Mouse (Mus musculus) spleen, adult 18-20 months (tissue): Measurements from ENCODE around the gene Opa1.

Experiments
- DNase-seq, 2 experiments: peaks; one replicate each; pipeline ENCODE4 v3.0.0; 2022; ENCODE audit warnings: mixed read lengths in 2 of 2

The Opa1 gene

DNA sequence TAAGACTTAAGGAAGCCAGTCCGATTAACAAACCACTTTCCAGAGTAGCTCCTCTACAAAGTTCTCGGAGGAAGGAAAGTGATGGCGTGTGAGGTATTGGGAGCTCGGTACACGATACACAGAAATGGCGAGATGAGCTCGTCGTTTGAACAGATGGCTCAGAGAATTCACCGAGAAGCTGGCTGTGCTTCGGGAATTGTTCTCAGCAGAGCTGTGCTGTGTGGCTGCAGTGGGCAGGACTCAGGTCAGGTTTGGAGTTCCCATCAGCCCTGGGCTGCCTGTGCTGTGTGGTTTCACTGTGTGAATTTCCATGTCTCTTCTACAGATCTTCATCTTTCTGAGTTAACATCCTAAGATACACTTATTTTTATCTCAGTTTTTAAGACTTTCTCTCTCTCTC, 77.8 kb downstream of the Opa1 start:
- no peak for DNase-seq

DNA sequence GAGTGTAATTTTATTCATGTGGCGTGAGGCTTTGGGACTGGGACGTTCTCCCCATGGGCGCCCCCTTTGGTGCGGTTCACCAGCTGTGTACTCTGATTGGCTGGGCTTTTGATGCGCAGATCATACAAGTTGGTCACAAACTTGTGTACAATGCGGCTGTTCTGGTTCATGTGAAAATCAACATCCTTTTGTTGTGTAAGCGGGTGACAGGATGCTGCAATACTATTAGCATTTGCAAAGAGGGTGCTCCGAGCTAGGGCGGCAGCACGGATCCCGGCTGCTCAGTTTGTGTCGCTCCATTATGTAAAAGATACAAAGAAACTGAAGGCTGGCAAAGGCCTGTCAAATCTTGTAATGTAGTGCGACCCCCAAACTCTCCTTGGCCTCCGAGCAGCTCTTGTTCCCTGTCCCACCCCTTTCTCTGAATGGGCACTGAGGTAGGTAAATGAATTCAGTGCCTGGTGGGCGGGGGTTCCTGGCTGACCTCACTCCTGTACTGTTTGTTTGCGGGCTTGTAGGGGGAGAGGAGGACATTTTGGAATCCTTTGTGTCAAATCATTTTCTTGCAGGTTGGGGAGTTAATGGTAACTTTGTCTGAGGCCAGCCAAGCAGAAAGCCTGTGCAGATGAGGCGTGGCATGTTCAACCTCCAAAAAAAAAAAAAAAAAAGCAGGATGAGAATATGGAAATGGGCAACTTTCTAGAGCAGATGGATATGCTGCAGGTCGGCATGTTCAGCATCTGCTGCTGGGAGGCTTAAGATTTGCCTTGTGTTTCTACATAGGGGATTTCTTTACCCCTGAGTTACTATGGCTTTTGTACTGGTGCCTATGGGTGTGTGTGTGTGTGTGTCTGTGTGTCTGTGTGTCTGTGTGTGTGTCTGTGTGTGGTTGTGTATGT, 78.8 kb downstream of the Opa1 start:
- no peak for DNase-seq

DNA sequence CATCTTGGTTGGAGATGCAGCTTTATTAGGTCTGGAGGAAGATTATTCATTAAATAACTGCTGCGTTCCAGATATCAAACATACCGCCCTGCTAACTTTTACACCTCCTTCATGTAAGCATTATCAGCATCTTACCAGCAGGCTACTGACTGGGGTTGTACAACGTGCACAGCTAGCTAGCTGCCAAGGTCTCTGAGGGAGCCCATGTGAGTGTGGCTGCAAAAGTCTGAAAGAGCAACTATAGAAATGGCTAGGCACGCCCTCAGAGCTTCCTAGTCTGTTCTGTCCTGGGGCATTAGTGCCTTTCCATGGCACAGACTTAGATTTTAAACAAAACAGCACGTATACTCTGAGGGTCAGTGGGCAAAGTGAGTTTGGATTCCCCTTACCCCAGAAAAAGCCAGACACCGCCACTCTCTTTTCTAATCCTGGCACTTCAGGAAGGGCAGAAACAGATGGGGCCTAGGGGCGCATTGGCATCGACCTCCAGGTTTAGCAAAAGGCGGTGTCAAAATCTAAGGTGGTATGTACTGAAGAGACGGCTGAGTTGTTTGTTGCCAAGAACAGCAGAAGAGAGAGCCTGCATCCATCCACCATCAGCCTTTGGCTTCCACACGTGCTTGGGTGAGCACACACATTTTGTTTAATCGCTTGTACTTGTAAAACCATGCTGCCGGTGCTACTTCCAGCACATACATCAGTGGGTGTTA, 80.1 kb downstream of the Opa1 start:
- no peak for DNase-seq

DNA sequence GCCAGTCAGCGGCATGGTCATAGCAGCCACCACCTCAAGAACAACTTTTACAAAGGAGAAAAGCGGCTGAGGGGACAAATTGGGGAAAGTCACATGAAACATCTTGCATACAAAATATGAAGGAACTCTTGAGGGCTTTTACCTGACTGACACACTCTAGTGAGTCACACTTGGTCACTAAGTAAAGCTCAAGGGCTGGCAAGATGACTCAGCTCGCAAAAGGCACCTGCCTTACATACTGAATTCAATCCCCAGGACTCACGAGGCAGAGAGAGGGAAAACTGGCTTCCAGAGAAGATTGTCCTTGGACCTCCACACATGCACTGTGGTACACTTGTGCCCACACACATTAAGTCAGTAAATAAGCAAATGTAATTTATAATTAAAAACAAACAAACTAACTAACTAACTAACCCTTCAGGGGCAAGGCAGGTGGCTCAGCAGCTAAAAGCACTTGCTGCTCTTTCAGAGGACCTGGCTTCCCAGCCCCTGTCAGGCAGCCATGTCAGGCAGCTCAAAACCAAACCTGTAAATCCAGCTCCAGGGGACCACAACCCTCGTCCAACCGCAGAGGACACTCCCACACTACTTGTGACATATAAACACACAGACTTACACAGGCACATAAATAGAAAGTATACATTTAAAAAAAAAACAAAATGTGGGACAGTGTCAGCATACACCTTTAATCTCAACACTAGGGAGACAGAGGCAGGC, 84.1 kb downstream of the Opa1 start:
- DNase-seq = no peak

DNA sequence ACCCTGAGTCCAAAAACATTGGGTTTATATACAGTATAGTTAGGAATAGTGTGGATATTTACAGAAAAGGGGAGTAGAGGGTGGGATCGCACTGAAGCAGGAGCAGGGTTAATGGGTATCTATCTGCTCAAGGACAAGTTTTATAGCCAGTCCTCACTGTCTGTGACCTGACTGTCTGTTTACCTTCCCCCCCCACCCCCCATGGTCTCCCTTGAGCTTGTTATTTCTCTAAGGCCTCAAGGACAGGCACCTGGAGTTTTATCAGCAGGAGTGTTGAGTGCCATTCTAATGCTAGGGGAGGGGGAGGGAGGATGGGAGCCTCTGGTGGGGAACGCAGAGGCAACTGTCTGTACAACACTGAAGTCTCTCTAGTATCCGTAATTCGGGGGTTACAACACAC, 85.3 kb downstream of the Opa1 start:
- no peak for DNase-seq

DNA sequence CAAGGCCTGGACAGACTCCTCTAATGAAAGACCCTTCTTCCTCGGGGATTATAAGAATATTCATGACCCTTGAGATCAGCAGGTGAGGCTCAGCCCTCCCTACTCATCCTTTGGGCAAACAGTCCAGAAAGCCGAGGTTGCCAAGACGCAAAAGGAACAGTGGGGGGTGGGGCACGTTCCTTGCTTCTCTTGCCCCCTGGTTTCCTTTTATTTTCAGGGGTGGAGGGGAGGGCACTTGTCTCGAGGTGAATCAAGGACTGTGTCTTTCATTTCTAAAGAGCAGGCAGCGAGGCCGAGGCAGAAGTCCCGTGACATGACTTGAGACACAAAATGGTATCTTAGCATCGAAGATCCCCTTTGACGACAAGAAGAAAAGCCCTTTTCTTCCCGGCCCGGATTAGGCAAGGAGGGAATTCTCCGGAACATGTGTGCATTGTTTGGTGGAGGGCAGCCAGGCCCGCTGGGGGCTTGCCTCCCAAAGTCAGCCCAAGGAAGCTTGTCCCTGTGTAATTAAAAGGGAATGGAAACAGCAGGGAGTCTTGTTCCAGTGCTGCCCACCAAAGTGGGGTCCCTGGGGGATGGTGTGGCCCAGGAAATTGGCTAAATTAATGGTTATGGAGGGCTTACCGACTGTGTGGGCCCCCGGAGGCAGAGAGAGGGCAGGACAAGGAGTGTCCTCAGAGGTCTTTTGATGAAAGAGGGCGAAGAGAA, 88.0 kb downstream of the Opa1 start:
- no peak for DNase-seq

- no peak for DNase-seq
Measured at GRCm38 (mm10) chr16:29667702-29668061, 88.5 kb downstream of the Opa1 start.

- DNase-seq = no peak
Measured at GRCm38 (mm10) chr16:29668451-29668850, 89.3 kb downstream of the Opa1 start.

DNA sequence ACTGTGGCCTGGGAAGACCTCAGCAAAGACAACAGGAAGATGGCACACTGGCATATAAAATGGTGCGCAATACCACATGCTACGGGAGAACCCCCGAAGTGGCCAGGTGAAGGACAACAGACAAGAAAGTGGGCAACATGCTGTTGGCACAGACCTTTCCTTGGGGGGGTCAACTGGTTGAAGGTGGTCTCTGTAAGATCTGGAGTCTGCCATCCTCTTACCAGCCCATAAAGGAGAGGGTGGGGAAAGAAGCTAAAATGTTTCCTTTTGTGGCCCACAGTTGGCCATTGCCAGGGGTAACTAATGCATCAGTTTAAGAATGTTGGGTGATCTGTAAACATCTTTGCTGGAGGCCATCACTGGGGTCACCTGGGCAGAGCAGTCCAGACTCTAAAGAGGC, 91.7 kb downstream of the Opa1 start:
- no peak for DNase-seq

DNA sequence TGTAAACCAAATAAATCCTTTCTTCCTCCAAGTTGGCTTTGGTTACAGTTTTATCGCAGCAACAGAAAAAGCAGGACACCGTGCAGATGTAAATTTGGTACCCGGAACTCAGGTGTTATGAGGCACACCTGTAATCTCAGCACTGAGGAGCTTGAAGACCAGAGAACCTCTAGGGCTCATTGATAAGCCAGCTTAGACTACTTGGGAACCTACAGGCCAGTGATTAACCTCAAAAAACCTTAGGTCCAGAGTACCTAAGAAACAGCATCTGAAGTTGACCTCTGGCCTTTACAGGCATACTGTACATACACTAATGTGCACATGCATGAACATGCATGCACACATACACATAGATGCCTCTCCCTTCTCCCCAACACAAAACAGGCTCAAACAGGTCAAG, 94.1 kb downstream of the Opa1 start:
- DNase-seq = no peak

DNA sequence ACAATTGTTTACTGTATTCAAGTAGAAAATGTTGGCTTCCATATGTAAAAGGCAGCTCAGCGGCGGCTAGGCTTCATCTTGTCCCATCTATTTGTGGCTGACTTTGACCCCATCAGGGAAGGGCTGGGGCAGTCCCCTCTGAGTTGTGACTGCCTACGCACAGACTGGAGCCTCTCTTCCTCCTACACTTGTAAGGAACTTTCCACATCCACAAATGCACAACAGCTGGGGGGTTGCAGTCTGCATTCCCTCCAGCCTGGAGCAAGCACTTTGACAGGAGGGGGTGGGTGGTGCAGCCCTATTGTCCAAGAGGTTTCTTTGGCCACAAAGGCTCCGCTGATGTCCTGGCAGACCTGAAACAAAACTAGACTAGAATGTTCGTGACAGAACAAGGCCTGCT, 100.5 kb downstream of the Opa1 start:
- DNase-seq = no peak

DNA sequence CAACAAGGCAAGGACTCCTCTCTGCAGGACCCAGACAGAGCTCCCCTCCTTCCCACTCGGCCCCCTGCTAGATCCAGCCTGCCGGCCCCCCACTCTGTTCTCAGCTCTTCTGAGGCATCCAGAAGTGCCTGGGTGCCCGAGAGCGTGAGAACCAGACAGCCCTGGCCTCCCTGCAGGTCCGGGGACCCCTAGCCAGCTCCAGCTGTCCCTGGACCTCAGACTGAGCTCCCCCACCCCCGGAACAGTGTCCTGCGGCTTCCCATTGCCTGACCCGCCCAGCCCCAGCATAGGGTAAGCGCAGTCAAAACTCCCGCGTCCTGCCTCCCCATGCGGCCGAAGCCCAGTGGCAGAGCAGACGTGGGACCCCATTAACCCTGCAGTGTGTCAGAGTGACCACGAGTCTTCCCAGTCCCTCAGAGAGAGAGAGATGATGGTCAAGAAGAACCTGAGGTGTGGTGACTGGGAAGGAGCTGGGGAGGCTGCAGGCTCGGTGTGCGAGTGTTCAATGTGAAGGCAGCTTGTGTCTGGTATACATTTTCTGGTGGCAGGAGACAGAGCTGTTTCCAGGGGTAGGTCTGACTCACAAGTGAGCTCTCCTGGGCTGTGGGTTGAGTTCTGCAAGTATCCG, 101.5 kb downstream of the Opa1 start:
- no peak for DNase-seq

DNA sequence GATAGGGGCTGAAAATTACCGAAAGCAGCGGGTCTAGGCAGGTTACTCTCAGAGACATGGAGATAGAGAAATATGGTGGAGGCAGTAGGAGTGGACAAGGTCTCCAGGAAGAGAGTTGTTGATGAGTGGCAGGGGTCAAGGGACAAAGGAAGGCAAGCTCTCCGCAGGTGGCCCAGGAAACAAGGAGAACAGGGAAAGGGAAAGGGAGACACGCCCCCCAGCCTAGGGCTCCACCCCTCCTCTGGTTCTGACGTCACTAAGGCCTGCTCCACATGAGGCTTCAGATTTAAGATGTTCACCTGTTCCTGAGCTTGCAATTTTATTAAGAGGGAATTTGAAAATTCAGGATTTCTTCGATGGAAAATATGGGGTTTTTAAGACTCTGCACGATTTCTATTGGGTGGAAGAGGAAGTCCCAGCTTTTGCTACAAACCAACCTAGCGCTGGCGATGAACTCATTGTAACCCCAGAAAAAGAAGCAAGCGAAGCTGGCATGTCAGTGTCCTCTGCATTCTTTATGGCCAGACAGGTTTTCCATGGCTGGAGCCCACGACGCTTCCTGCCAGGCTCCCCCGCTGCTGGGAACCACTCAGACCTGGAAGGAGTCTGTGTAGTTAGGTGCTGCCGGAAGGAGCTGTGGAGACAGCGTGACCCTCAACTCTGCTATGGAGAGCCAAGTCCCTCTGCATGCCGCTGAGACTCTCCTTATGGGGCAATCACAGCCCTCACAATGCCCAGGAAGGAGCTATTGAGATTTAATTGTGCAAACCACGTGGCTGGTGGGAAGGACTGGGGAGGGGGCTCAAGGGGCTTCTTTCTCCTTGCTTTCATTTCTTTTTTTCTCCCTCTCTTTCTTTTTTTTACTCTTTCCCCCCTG, 103.7 kb downstream of the Opa1 start:
- DNase-seq = no peak

DNA sequence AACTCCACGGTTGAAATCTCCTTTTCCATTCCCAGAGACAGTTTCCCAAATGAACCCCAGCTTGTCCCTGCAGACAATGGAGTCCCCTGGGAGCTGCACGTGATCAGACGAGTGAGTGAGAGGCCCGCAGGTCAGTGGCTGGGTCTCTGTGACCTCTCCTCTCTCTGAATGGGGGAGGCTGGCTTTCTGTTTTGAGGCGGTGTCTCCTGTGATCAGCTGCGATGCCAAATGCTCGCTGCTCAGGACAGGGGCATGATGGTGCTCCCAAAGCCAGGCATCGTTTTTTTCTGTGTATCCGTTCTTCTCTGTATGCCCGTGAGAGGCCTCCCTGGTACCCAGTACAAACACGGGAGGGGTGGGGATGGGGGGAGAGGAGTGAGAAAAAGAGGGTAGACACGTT, 104.4 kb downstream of the Opa1 start:
- DNase-seq = no peak

DNA sequence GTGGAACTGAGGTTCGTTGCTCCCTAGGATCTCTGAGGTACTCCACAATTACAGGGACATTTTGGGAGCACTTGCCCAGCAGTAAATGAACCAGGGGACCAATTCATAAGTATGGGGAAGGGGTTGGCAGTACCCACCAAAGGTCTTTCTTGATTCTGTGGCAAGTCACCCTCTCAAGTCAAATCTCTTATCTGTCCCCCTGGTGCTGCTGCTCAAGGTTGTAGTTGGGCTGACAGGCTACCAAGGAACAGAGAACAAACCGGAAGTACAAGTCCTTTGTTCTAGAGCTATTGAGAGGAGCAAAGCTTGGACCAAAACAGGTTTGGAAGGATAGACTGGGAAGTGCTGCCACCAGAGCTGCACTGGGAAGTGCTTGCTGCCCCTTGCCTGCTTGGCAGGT, 105.0 kb downstream of the Opa1 start:
- DNase-seq = no peak

GRCm38 (mm10) chr16:29684641-29685040, 105.5 kb downstream of the Opa1 start:
- DNase-seq = no peak

GRCm38 (mm10) chr16:29686141-29686540, 107.0 kb downstream of the Opa1 start:
- no peak for DNase-seq

GRCm38 (mm10) chr16:29687987-29688885, 109.1 kb downstream of the Opa1 start:
- no peak for DNase-seq

DNA sequence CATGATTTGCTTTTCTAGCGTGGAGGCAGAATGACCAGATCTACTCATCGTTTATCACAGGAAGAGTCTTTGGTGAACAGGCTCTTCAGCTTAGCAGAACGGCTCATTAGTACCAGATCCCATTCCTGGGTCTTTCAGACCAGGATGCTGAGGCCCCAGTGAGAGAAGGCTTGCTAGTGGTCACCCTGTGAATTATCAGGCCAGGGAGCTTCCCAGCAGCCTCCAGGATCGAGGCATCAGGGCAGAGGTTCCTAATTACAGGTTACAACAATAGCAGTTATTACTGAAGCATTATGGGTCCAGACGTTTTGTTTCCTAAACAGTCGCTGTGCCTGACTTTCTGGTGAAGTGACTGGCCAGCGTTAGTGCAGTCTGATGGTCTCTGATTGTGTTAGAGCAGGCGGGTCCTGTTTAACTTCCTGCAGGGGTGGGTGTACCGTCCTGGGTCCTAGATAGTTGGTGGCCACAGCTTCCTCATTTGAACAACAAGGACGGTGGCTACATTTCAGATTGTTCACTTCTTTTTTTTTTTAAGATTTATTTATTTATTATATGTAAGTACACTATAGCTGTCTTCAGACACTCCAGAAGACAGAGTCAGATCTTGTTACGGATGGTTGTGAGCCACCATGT, 110.2 kb downstream of the Opa1 start:
- DNase-seq = no peak
